Mouse (Mus musculus): Measurements from ENCODE around the gene Klk1b8. TPM values are rescaled to one million over a fixed set of nuclear protein-coding genes. Genes with fewer than 3 reads are reported as not detected.

Klk1b8 gene
- total RNA-seq, 4 experiments from 2014 or later: not detected

Other genes with a start within 250 kb of the Klk1b8 start
- gene Klk13, start 238.1 kb upstream of the Klk1b8 start, total RNA-seq (2022): under 1 TPM in 2 of 4 experiments, not detected in 2; 0.15 to 0.16 TPM
- gene Klk12, start 181.8 kb upstream of the Klk1b8 start, total RNA-seq (2022): not detected
- under 1 TPM in 1 of 4 experiments, not detected in 3; 0.32 TPM for gene Klk11, start 176.1 kb upstream of the Klk1b8 start, total RNA-seq (2022)
- gene Klk10, start 169.6 kb upstream of the Klk1b8 start, total RNA-seq (2022): under 1 TPM; 0.23 to 0.68 (median 0.52) TPM
- gene Klk9, start 158.8 kb upstream of the Klk1b8 start, total RNA-seq (2022): not detected
- gene Klk8, start 153.1 kb upstream of the Klk1b8 start, total RNA-seq (2022): 1 to 10 TPM; 1.8 to 3.7 (median 3.2) TPM
- not detected for gene Klk7, start 139.4 kb upstream of the Klk1b8 start, total RNA-seq (2022)
- not detected for gene Klk6, start 126.2 kb upstream of the Klk1b8 start, total RNA-seq (2022)
- gene Klk5, start 108.7 kb upstream of the Klk1b8 start, total RNA-seq (2022): not detected
- gene Klk4, start 69.5 kb upstream of the Klk1b8 start, total RNA-seq (2022): not detected
- not detected for gene Klk15, start 16.9 kb upstream of the Klk1b8 start, total RNA-seq (2022)
- not detected for gene Klk1b1, start 16.1 kb downstream of the Klk1b8 start, total RNA-seq (2022)
- under 1 TPM in 1 of 4 experiments, not detected in 3; 0.35 TPM for gene Klk1b9, start 25.4 kb downstream of the Klk1b8 start, total RNA-seq (2022)
- gene Klk1b11, start 45.2 kb downstream of the Klk1b8 start, total RNA-seq (2022): not detected
- gene Klk1b26, start 61.5 kb downstream of the Klk1b8 start, total RNA-seq (2022): not detected
- gene Klk1b27, start 101.6 kb downstream of the Klk1b8 start, total RNA-seq (2022): not detected
- 1 to 10 TPM in 1 of 4 experiments, not detected in 3; 1.1 TPM for gene Klk1b21, start 151.7 kb downstream of the Klk1b8 start, total RNA-seq (2022)
- not detected for gene Klk1b22, start 162.0 kb downstream of the Klk1b8 start, total RNA-seq (2022)
- gene Klk1b16, start 186.1 kb downstream of the Klk1b8 start, total RNA-seq (2022): not detected
- gene Klk1b24, start 237.6 kb downstream of the Klk1b8 start, total RNA-seq (2022): under 1 TPM in 2 of 4 experiments, not detected in 2; 0.29 to 0.91 TPM
- not detected for gene Klk1b3, start 247.5 kb downstream of the Klk1b8 start, total RNA-seq (2022)

Data from adrenal gland, adult 8-10 months (tissue).